Mouse (Mus musculus) hindbrain, embryonic 10.5 days (tissue): ENCODE measurements around the gene Clk4. TPM values are rescaled to one million over a fixed set of nuclear protein-coding genes. Genes with fewer than 3 reads are reported as not detected.

Experiments
- DNase-seq: peaks from one replicate; pipeline ENCODE4 v3.0.0-alpha.2; 2017; ENCODE audit warnings: low spot score
- H3K27ac ChIP-seq: fragments of 300-500 bp; sonication (generic); 2 replicates; pipeline ENCODE4 v1.5.1; 2016; ENCODE audit warnings: mild to moderate bottlenecking, moderate library complexity
- H3K27me3 ChIP-seq: fragments of 300-500 bp; sonication (generic); 2 replicates; pipeline ENCODE4 v1.6.1; 2016; ENCODE audit warnings: mild to moderate bottlenecking; ENCODE audit not compliant: poor library complexity, insufficient read depth, severe bottlenecking
- H3K36me3 ChIP-seq: fragments of 300-500 bp; sonication (generic); 2 replicates; pipeline ENCODE4 v1.6.1; 2016; ENCODE audit warnings: mild to moderate bottlenecking, moderate library complexity
- H3K4me1 ChIP-seq: fragments of 300-500 bp; sonication (generic); replicated peaks from 2 replicates; pipeline ENCODE4 v1.6.1; 2016; ENCODE audit warnings: mild to moderate bottlenecking
- H3K4me3 ChIP-seq: fragments of 300-500 bp; sonication (generic); 2 replicates; pipeline ENCODE4 v1.5.1; 2016; ENCODE audit warnings: mild to moderate bottlenecking, moderate library complexity
- H3K9me3 ChIP-seq: fragments of 300-500 bp; sonication (generic); 2 replicates; pipeline ENCODE4 v1.6.1; 2016; ENCODE audit warnings: mild to moderate bottlenecking, moderate library complexity
- WGBS: fragments of 180-500 bp; shearing (Covaris S2); methylation state at CpG from one replicate; pipeline ENCODE4 v1.1.7; 2016; 5-methylcytosine and 5-hydroxymethylcytosine counted together
- polyA plus RNA-seq: library from polyadenylated mRNA; unstranded; fragments of >200 nt; fragmentation: Nextera tagmentation; extraction: Ambion mirVana; gene quantifications from 2 replicates; pipeline ENCODE4 v1.2.1, GENCODE M21; 2016

The Clk4 gene
- 95.3 and 102 TPM in 2 replicates for polyA plus RNA-seq

DNA sequence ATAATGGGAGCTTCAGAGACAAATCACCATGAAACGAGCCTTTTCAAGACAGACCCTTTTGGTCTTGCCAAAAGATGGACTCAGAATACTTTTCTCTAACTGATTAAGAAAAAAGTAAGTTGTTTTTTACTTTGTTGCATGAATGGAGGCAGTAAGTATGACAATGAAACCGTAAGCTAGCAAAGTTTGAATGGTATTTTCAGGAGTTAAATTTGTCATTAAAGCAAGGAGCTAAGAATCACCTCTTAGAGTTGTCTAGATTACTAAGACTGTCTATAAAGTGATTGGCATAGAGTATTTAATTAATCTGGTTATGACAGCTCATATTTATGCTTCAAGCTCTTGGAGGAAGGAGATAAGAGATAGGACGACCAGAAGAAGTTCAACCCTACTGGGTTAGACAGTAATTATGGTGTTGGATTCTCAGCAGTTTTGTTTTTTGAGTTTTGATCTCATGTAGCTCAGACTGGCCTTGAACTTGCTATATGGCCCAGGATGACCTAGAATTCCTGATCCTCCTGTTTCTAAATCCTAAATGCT lies at the start of gene Clk4:
Clk4 (plus strand) TSS at position 51 of the 540 bp plus-strand sequence.
- Histone ChIP-seq H3K27ac (peak within 1 kb of the TSS; percentile 99), H3K4me3 (peak within 1 kb of the TSS; percentile 93), H3K4me1 (peaks cover 32% of the 10 kb centered on the region), H3K27me3 (no peaks in the 10 kb centered on the region), H3K36me3 (peaks cover 3% of the 10 kb centered on the region; the same call in 1 of the 2 replicates), H3K9me3 (no peaks in the 10 kb centered on the region)
- WGBS: 81% methylated on average over 3 of the region's 3 CpGs
- DNase-seq: no peak

DNA sequence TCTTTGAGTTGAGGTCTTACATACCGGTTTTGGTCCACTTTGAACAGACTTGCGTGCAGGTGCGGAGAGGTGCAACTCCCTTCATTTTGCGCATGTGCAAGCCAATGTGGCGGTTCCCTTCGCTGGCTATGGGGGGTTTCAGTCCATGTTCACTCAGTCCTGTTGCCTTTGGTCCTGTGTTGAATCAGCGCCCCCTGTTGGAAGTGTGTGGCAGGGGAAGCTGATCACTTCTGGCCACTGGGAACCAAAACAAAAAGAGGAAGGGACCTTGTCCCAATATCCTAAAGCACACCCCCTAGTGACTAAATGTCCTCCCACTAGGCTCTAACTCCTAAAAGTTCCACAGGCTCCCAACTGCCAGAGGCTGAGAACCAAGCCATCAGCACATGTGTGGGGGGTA lies 47.5 kb upstream of the Clk4 start:
- 76% methylated on average over 7 of the region's 7 CpGs for WGBS
- H3K27me3 ChIP-seq: no peaks in the 10 kb centered on the region
- DNase-seq: no peak
- H3K9me3 ChIP-seq: no peaks in the 10 kb centered on the region
- no peak overlapping the region for H3K27ac ChIP-seq
- H3K36me3 ChIP-seq: no peaks in the 10 kb centered on the region
- H3K4me1 ChIP-seq: no peaks in the 10 kb centered on the region
- H3K4me3 ChIP-seq: no peak overlapping the region

DNA sequence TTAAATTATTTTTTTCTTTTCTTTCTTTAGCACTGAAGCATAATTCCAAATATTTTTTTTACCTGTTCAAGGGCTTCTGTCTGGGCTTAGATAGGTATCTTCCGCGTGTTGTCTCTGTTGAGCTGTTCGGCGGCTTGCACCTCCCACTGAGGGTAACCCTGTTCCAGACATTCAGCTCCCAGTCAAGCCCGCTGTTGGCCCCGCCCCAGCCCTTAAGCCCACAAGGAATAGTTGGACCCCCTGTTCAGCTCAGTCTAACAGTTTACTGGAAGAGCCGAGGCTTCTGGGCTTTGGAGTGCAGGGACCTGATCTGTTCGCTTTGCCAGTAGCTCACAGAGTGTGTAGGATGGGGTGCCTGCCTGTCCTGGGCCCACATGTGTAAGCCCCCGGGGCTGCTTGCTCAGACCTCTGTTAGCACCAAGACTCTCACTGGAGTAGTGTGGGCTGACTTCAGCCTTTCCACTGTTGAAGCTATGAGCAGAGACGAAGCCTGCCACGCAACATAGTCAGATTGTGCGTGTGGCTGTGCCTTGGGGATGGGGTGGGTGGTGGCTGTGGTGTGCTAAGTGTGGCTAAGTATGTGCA lies 42.0 kb upstream of the Clk4 start:
- no peaks in the 10 kb centered on the region for H3K27me3 ChIP-seq
- no peaks in the 10 kb centered on the region for H3K4me1 ChIP-seq
- H3K4me3 ChIP-seq: no peak overlapping the region
- H3K27ac ChIP-seq: no peak overlapping the region
- no peak for DNase-seq
- H3K9me3 ChIP-seq: no peaks in the 10 kb centered on the region
- 83% methylated on average over 12 of the region's 12 CpGs for WGBS
- H3K36me3 ChIP-seq: no peaks in the 10 kb centered on the region

GRCm38 (mm10) chr11:51220308-51220707 lies 41.2 kb upstream of the Clk4 start, which contains the start of gene Gm12569:
Gene Gm12569, plus strand, starts transcription at chr11:51220473.
- WGBS: 95% methylated on average over 11 of the region's 11 CpGs
- no peaks in the 10 kb centered on the region for H3K36me3 ChIP-seq
- no peaks in the 10 kb centered on the region for H3K9me3 ChIP-seq
- no peak for DNase-seq
- H3K4me1 ChIP-seq: no peaks in the 10 kb centered on the region
- no peak within 1 kb of the TSS for H3K27ac ChIP-seq
- H3K4me3 ChIP-seq: no peak within 1 kb of the TSS
- no peaks in the 10 kb centered on the region for H3K27me3 ChIP-seq

- WGBS: 88% methylated on average over 4 of the region's 4 CpGs
- H3K4me3 ChIP-seq: no peak overlapping the region
- no peak for DNase-seq
- H3K27me3 ChIP-seq: no peaks in the 10 kb centered on the region
- no peaks in the 10 kb centered on the region for H3K4me1 ChIP-seq
- H3K36me3 ChIP-seq: no peaks in the 10 kb centered on the region
- no peak overlapping the region for H3K27ac ChIP-seq
- no peaks in the 10 kb centered on the region for H3K9me3 ChIP-seq
Measured at GRCm38 (mm10) chr11:51227104-51227503, 34.4 kb upstream of the Clk4 start.

GRCm38 (mm10) chr11:51234626-51235025 lies 26.9 kb upstream of the Clk4 start:
- H3K27ac ChIP-seq: no peak overlapping the region
- H3K9me3 ChIP-seq: no peaks in the 10 kb centered on the region
- no peaks in the 10 kb centered on the region for H3K27me3 ChIP-seq
- H3K4me3 ChIP-seq: no peak overlapping the region
- H3K4me1 ChIP-seq: no peaks in the 10 kb centered on the region
- 90% methylated on average over 9 of the region's 9 CpGs for WGBS
- H3K36me3 ChIP-seq: no peaks in the 10 kb centered on the region
- no peak for DNase-seq

DNA sequence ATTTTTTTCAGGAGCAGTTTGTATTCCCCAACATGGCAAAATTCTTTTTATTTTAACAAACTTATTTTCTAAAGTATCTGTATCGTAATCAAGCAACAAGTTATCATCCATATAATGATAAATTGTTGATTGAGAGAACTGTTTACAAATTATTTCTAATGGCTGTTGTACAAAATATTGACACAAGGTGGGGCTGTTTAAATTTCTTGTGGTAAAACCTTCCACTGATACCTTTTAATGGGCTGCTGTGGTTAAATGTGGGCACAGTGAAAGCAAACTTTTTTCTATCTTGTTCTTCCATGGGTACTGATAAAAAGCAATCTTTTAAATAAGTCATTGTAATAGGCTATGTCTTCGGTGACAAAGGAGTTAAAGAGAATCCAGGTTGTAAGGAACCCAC lies 18.6 kb upstream of the Clk4 start:
- H3K36me3 ChIP-seq: no peaks in the 10 kb centered on the region
- DNase-seq: no peak
- H3K9me3 ChIP-seq: no peaks in the 10 kb centered on the region
- 91% methylated on average over 2 of the region's 2 CpGs for WGBS
- H3K4me3 ChIP-seq: no peak overlapping the region
- H3K27ac ChIP-seq: no peak overlapping the region
- H3K4me1 ChIP-seq: no peaks in the 10 kb centered on the region
- no peaks in the 10 kb centered on the region for H3K27me3 ChIP-seq

GRCm38 (mm10) chr11:51257006-51257405 lies 4.5 kb upstream of the Clk4 start:
- Histone ChIP-seq H3K27ac (no peak overlapping the region), H3K4me1 (0 out of 2 replicates have a peak, but pooled peaks cover under 1% of the 10 kb centered on the region), H3K4me3 (no peak overlapping the region), H3K27me3 (no peaks in the 10 kb centered on the region), H3K36me3 (no peaks in the 10 kb centered on the region), H3K9me3 (no peaks in the 10 kb centered on the region)
- DNase-seq: no peak
- 89% methylated on average over 4 of the region's 4 CpGs for WGBS

DNA sequence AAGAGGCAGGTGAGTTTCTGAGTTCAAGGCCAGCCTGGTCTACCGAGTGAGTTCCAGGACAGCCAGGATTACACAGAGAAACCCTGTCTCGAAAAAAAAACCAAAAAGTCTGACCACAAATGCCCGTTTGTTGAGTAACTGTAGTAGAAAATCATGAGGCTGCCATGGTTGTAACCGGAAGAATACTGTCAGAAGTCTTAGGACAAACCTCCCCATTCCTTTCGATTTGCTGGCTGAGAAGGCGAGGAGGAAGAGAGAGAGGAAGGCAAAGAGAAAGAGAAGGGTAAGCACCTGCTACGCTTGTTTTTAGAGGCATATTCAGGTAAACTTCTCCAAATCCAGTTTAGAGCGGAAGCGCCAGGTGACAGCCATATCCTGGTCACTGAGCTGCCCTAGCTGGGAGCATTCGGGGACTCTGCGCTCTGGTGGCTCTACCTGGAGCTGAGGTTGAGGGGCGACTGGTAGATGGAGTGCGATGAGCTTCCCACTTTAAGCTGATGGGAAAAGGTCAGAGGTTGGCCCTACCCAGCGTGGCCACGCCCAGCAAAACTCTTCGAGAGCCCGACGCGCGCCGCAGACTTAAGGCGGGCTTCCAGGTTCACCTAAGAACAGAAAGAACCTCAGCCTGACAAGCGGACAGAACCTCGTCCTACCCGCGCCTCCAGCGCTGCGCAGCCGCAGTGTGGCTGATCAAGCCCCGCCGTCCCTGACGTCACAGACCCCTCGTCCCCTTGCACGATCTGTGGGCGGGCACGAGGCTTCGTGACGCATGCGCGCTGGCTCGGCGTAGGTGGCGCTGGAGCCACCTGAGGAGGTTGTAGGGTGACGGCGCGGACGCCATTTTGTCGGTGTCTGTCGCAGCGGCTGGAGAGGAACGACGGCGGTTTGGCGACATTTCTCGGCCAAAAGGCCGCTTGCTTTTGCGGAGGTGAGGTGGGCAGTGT lies 1.1 kb downstream of the Clk4 start, which contains the start of gene BC049762:
BC049762 (minus strand) TSS at position 705 of the 944 bp plus-strand sequence.
- H3K27me3 ChIP-seq: no peaks in the 10 kb centered on the region
- no peaks in the 10 kb centered on the region for H3K9me3 ChIP-seq
- WGBS: 10% methylated on average over 57 of the region's 57 CpGs
- H3K36me3 ChIP-seq: peaks cover 12% of the 10 kb centered on the region
- DNase-seq: peak; percentile 99
- peak within 1 kb of the TSS; percentile 99 for H3K27ac ChIP-seq
- H3K4me1 ChIP-seq: peaks cover 32% of the 10 kb centered on the region
- peak within 1 kb of the TSS; percentile 93 for H3K4me3 ChIP-seq

DNA sequence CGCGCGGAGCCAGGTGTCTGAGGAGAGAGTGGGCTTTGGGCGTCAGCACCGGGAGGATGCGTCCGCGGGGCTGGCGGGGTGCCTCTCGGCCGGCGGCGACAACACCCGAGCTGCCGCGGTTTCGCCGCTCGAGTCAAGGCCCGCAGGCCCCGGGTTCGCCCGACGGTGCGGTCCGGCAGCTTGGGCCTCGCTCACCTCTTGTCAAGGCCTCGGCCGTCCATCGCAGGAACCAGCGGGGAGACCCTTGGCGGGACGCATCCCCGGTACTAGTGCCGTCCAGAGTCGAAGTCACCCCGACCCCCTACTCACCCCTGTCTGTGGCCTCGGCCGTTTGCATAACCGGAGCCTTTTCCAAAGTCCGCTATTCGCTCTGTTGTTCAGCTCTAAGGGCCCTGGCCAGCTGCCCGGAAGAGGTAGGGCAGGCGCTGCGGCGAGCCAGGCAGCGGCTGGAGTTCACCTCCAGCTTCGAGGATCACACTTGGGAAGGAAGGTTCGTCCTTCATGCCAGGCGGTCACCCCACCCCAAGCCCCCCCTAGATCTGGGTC lies 1.8 kb downstream of the Clk4 start:
- Histone ChIP-seq H3K9me3 (no peaks in the 10 kb centered on the region), H3K4me1 (peaks cover 32% of the 10 kb centered on the region), H3K4me3 (peak overlapping the region; percentile 93), H3K27ac (peak overlapping the region; percentile 99), H3K36me3 (peaks cover 19% of the 10 kb centered on the region), H3K27me3 (no peaks in the 10 kb centered on the region)
- DNase-seq: no peak
- whole genome bisulfite sequencing: under 1% methylated on average over 50 of the region's 50 CpGs

DNA sequence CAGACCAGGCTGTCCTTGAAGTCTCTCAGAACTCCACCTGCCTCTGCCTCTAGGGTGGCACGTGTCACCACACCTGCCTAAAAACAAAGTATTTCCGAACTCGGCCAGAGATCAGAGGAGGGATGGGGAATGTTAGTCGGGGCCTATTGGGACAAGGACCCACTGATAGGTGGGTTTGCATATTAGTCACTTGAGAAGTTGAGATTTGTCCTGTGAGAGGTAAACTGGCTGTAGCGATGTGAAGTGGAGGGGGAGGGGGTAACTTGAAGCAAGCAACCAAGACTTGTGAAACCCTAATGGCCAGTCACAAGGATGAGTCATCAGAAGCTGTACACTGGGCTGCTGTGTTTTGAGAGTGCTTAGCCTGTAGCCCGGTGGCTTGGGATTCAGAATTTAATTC lies 2.8 kb downstream of the Clk4 start:
- Histone ChIP-seq H3K36me3 (peaks cover 29% of the 10 kb centered on the region), H3K4me3 (peak overlapping the region; percentile 93), H3K9me3 (no peaks in the 10 kb centered on the region), H3K27ac (0 out of 2 replicates have a peak overlapping the region, but pooled peaks have one; percentile 99), H3K27me3 (no peaks in the 10 kb centered on the region), H3K4me1 (peaks cover 32% of the 10 kb centered on the region)
- DNase-seq: no peak
- WGBS: 35% methylated on average over 6 of the region's 6 CpGs

- Histone ChIP-seq H3K27me3 (no peaks in the 10 kb centered on the region), H3K9me3 (no peaks in the 10 kb centered on the region), H3K4me3 (peak overlapping the region; percentile 93), H3K4me1 (peaks cover 32% of the 10 kb centered on the region), H3K27ac (no peak overlapping the region), H3K36me3 (peaks cover 38% of the 10 kb centered on the region)
- DNase-seq: peak; percentile 32
- WGBS: 59% methylated on average over 3 of the region's 3 CpGs
Measured at GRCm38 (mm10) chr11:51265326-51265725, 3.8 kb downstream of the Clk4 start.
